Mouse (Mus musculus) lung, embryonic 16.5 days (tissue): ENCODE data around the gene Rtn4r. TPM values are rescaled to one million over a fixed set of nuclear protein-coding genes. Genes with fewer than 3 reads are reported as not detected.

ENCODE experiments used
- ATAC-seq: fragments of 200-750 bp; cut with Nextera tagmentation; 2 replicates; pipeline ENCODE4 v1.8.0; 2017; ENCODE audit warnings: low read depth, mild to moderate bottlenecking, moderate library complexity
- H3K27ac ChIP-seq: fragments of 300-500 bp; sonication (generic); 2 replicates; pipeline ENCODE4 v1.5.1; 2014; ENCODE audit warnings: mild to moderate bottlenecking, control low read depth, low read length
- H3K27me3 ChIP-seq: fragments of 300-500 bp; sonication (generic); 2 replicates; pipeline ENCODE4 v1.6.1; 2014; ENCODE audit warnings: low read depth, low read length, mixed read lengths; ENCODE audit not compliant: control insufficient read depth, insufficient read depth
- H3K36me3 ChIP-seq: fragments of 300-500 bp; sonication (generic); 2 replicates; pipeline ENCODE4 v1.6.1; 2014; ENCODE audit warnings: low read length; ENCODE audit not compliant: control insufficient read depth, insufficient read depth
- H3K4me1 ChIP-seq: fragments of 300-500 bp; sonication (generic); replicated peaks from 2 replicates; pipeline ENCODE4 v1.6.1; 2014; ENCODE audit warnings: low read length, mixed read lengths; ENCODE audit not compliant: control insufficient read depth, insufficient read depth
- H3K4me2 ChIP-seq: fragments of 300-500 bp; sonication (generic); 2 replicates; pipeline ENCODE4 v1.6.1; 2014; ENCODE audit warnings: low read depth, low read length, control low read depth
- H3K4me3 ChIP-seq: fragments of 300-500 bp; sonication (generic); 2 replicates; pipeline ENCODE4 v1.5.1; 2014; ENCODE audit warnings: mild to moderate bottlenecking, low read length, control low read depth
- H3K9ac ChIP-seq: fragments of 300-500 bp; sonication (generic); 2 replicates; pipeline ENCODE4 v1.6.1; 2014; ENCODE audit warnings: low read length, control low read depth
- H3K9me3 ChIP-seq: fragments of 300-500 bp; sonication (generic); 2 replicates; pipeline ENCODE4 v1.6.1; 2016; ENCODE audit warnings: low read length; ENCODE audit not compliant: control insufficient read depth
- WGBS: fragments of 180-500 bp; shearing (Covaris S2); extraction: QIAGEN DNeasy Blood & Tissue Kit; methylation state at CpG from one replicate; pipeline ENCODE4 v1.1.7; 2014; 5-methylcytosine and 5-hydroxymethylcytosine counted together
- polyA plus RNA-seq: library from polyadenylated mRNA; unstranded; fragments of >200 nt; fragmentation: Nextera tagmentation; extraction: Ambion mirVana; gene quantifications from 2 replicates; pipeline ENCODE4 v1.2.1, GENCODE M21; 2015

Gene Rtn4r
- polyA plus RNA-seq: 0.35 TPM in 2 replicates

GRCm38 (mm10) chr16:18127241-18127861 lies at the start of gene Rtn4r:
Gene Rtn4r, plus strand, starts transcription at chr16:18127642.
- peaks cover 28% of the 10 kb centered on the region for H3K27me3 ChIP-seq
- WGBS: under 1% methylated on average over 46 of the region's 96 CpGs
- peak; percentile 82 for ATAC-seq

DNA sequence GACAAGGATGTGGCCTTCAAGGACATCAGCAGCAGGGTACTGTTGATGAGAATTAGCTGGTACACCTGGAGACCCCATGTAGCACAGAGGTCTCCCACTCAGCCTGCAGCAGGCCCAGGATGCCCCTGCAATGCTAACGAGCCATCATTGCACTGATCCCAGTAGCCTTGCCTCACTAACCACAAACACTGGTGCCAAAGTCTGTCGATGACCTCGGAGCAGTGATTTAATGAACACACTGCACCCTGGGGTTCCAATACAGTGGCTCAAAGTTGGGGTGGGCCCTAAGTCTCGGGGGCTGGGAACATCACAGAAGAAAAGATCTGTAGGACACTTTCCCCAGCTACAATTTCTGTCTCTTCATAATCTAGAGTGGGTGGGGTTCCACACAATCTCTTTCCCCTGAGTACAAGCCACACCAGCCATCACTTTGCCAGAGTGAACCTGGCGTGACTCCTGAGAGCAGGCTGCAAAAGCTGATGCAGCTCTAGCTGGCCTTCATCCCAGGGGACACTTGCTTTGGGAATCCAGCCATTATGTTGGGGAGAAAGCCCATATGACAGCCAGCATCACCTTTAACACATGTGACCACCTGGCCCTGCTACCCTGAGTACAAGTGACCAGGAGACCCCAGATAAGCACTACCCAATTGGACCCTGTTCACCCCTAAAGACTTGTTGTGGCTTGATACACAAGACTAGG lies 49.0 kb upstream of the Rtn4r start:
- WGBS: 79% methylated on average over 5 of the region's 5 CpGs
- Histone ChIP-seq H3K4me2 (no peak overlapping the region), H3K4me3 (no peak overlapping the region), H3K27ac (no peak overlapping the region), H3K9me3 (no peaks in the 10 kb centered on the region), H3K36me3 (no peaks in the 10 kb centered on the region), H3K27me3 (no peaks in the 10 kb centered on the region), H3K9ac (no peak overlapping the region), H3K4me1 (0 out of 2 replicates have a peak, but pooled peaks cover 3% of the 10 kb centered on the region)
- ATAC-seq: no peak

More at GRCm38 (mm10) chr16:18127241-18127861, at the start of gene Rtn4r:
- peaks cover 12% of the 10 kb centered on the region for H3K4me1 ChIP-seq
- peak within 1 kb of the TSS; percentile 66 for H3K9ac ChIP-seq
- H3K4me3 ChIP-seq: peak within 1 kb of the TSS; percentile 72
- no peaks in the 10 kb centered on the region for H3K36me3 ChIP-seq
- no peak within 1 kb of the TSS for H3K27ac ChIP-seq
- peak within 1 kb of the TSS; percentile 100 for H3K4me2 ChIP-seq
- no peaks in the 10 kb centered on the region for H3K9me3 ChIP-seq

DNA sequence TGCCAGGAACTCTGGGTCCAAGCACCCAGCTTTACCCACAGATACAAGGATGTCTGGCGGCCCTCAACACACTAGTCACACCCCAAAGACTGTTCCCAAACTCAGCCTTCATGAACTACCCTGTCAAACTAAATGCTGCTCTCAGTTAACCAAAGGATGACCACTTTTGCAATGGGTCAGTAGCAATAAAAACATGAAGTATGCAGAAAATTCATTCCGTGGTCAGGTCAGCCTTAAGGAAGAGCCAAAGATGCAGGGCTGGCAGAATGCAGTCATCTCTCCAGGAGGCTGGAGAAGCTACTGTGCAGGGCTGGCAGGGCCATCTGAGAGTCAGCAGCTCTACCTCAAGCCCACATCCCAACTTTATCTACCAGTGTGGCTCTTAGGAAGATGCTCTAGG lies 48.1 kb upstream of the Rtn4r start:
- no peak overlapping the region for H3K9ac ChIP-seq
- H3K4me1 ChIP-seq: no peaks in the 10 kb centered on the region
- 90% methylated on average over 2 of the region's 2 CpGs for WGBS
- no peak for ATAC-seq
- H3K9me3 ChIP-seq: no peaks in the 10 kb centered on the region
- no peak overlapping the region for H3K27ac ChIP-seq
- no peak overlapping the region for H3K4me3 ChIP-seq
- no peaks in the 10 kb centered on the region for H3K36me3 ChIP-seq
- no peaks in the 10 kb centered on the region for H3K27me3 ChIP-seq
- H3K4me2 ChIP-seq: no peak overlapping the region

DNA sequence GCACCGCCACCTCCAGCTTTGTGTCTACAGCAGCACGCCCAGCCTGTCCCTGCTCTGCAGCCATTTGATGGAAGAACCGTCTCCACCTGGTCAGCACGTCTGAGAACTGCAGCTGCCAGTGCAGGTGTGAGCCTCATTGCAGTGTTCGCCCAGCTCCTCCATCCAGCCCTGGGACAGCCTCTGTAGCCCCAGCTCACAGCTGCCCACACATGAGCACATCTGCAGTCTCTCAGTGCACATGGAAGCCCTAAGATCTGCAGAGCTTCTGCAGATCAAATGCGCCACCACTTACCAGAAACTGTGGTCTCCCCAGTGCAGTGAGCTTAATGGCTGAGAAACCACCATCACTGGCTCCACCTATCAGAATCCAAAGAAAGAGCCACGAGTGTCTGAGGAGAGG lies 47.3 kb upstream of the Rtn4r start:
- Histone ChIP-seq H3K27ac (no peak overlapping the region), H3K4me1 (peaks cover 2% of the 10 kb centered on the region; the same call in 1 of the 2 replicates), H3K9ac (no peak overlapping the region), H3K9me3 (no peaks in the 10 kb centered on the region), H3K4me2 (no peak overlapping the region), H3K27me3 (no peaks in the 10 kb centered on the region), H3K4me3 (no peak overlapping the region), H3K36me3 (no peaks in the 10 kb centered on the region)
- 77% methylated on average over 7 of the region's 7 CpGs for WGBS
- no peak for ATAC-seq

GRCm38 (mm10) chr16:18081149-18081827 lies 46.2 kb upstream of the Rtn4r start:
- Histone ChIP-seq H3K4me1 (peaks cover 9% of the 10 kb centered on the region; the same call in 1 of the 2 replicates), H3K27me3 (no peaks in the 10 kb centered on the region), H3K9me3 (no peaks in the 10 kb centered on the region), H3K4me2 (no peak overlapping the region), H3K36me3 (no peaks in the 10 kb centered on the region), H3K27ac (no peak overlapping the region), H3K9ac (no peak overlapping the region), H3K4me3 (no peak overlapping the region)
- 71% methylated on average over 10 of the region's 10 CpGs for WGBS
- no peak for ATAC-seq

DNA sequence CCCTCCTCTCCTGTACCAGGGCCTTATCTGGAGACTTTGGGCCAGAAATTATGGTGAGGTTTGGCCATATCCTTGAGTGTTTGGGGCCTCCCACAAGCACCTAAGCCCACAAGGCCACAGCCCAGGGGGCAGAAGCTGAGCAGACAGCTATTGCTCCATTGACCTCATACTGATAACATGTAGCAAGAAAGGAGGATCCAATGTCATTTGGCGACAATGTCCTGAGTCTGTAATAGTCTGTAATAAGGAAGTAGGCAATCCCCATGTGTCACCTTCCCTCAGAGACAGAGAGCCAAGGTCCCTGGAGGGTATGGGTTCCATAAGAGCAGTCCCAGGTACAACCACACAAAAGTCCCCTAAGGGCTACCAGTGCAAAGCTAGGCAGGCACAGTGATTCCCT lies 45.2 kb upstream of the Rtn4r start:
- H3K4me3 ChIP-seq: no peak overlapping the region
- 79% methylated on average over 1 of the region's 1 CpGs for WGBS
- no peak overlapping the region for H3K9ac ChIP-seq
- no peak overlapping the region for H3K27ac ChIP-seq
- H3K9me3 ChIP-seq: no peaks in the 10 kb centered on the region
- ATAC-seq: no peak
- H3K4me2 ChIP-seq: no peak overlapping the region
- no peaks in the 10 kb centered on the region for H3K36me3 ChIP-seq
- no peaks in the 10 kb centered on the region for H3K27me3 ChIP-seq
- H3K4me1 ChIP-seq: peaks cover 9% of the 10 kb centered on the region; the same call in 1 of the 2 replicates

DNA sequence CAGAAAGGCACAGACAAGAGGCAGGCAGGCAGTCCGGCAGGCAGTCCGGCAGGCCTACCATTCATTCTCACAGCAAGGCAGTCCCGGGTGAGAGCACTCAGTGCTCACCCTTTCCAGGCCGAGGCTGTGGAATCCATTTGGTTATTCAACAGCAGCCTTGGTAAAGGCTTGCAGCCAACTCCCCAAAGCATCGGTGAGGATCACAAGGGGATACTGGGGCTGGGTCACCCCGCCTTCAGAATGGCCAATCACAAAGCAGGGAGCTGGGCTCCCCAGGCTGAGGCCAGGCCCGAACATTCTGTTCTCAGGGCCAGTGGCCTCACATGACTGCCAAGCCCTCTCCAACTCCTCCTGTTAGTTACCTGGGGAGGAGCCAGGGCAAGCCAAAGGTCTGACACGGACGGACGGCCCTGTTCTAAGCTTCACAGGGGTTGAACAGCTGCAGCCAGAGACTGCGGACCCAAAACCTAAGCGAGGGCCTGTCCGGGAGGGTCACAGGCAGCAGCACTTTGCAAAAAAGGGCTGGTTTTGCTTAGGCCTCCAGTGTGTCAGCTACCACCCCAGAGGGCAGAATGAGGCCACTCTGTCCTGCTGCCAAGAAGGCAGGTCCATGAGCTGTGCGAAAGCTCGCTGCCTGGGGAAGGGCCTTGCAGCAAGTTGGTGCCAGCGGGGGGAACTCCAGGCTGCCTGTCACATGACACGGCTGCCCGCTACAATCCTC lies 44.1 kb upstream of the Rtn4r start:
- no peak overlapping the region for H3K27ac ChIP-seq
- 80% methylated on average over 18 of the region's 18 CpGs for WGBS
- no peak overlapping the region for H3K4me3 ChIP-seq
- no peaks in the 10 kb centered on the region for H3K36me3 ChIP-seq
- no peak for ATAC-seq
- no peak overlapping the region for H3K4me2 ChIP-seq
- no peaks in the 10 kb centered on the region for H3K9me3 ChIP-seq
- no peak overlapping the region for H3K9ac ChIP-seq
- H3K4me1 ChIP-seq: peaks cover 14% of the 10 kb centered on the region; the same call in 1 of the 2 replicates
- no peaks in the 10 kb centered on the region for H3K27me3 ChIP-seq

DNA sequence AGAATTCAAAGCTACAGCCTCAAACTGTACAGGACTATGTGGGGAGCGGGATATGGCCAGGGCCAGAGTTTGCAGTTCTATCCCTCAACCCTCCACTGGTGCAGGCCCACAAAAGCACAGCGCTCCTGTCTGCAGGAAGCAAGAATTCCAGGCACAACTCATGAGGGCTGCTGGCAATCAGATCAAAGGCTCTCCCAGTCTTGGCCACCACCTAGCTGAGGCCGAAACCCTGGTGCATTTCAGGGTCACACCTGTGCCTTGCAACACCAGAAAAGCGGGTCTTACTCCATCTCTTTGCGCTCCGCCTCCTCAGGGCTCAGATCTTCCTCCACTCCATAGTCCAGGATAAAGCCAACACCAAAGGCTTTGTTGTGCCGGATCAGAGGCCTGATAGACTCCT lies 43.2 kb upstream of the Rtn4r start:
- 83% methylated on average over 7 of the region's 7 CpGs for WGBS
- no peaks in the 10 kb centered on the region for H3K27me3 ChIP-seq
- peaks cover 15% of the 10 kb centered on the region; the same call in 1 of the 2 replicates for H3K4me1 ChIP-seq

DNA sequence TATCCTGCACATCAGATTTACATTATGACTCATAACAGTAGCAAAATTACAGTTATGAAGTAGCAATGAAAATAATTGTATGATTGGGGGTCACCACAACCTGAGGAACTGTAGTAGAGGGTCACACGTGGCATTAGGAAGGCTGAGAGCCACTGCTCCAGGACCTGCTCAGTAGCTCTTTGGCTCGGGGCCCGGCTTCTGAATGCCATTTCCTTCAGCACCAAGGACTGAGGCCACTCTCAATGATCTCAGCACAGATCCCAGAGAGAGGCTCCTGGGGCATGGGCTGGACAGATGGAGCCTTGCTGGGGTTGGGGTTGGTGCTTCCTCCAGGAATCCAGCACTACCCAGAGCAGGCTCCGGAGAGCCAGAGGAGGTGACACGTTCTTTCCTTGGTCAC lies 40.3 kb upstream of the Rtn4r start:
- Histone ChIP-seq H3K27ac (no peak overlapping the region), H3K36me3 (no peaks in the 10 kb centered on the region), H3K27me3 (no peaks in the 10 kb centered on the region), H3K4me2 (no peak overlapping the region), H3K9me3 (no peaks in the 10 kb centered on the region), H3K4me3 (no peak overlapping the region), H3K9ac (no peak overlapping the region), H3K4me1 (peaks cover 18% of the 10 kb centered on the region)
- 78% methylated on average over 5 of the region's 5 CpGs for WGBS
- no peak for ATAC-seq

More for the DNA sequence above, 43.2 kb upstream of the Rtn4r start:
- no peaks in the 10 kb centered on the region for H3K9me3 ChIP-seq
- no peak for ATAC-seq
- H3K9ac ChIP-seq: no peak overlapping the region
- no peak overlapping the region for H3K4me2 ChIP-seq
- H3K27ac ChIP-seq: no peak overlapping the region
- H3K4me3 ChIP-seq: no peak overlapping the region
- no peaks in the 10 kb centered on the region for H3K36me3 ChIP-seq
